31 mouse cellular contexts compared by ENCODE assay signal in genomic region chr14:8207543-8207942, GRCm38 (mm10). TPM values are rescaled to one million over a fixed set of nuclear protein-coding genes. Genes with fewer than 3 reads are reported as not detected.
DNase-seq lines count a peak whose midpoint lies in the region; ATAC-seq and TF ChIP-seq lines count a peak whose summit lies in the region.
"Had no signal": no experiment of that assay in that cellular context is flagged by ENCODE, and none has a peak within 500 bp of the region (broad histone marks: within the 10 kb centered on the region; RNA-seq: fewer than 3 reads in every experiment).

No protein-coding gene starts in this region.

- 53% methylated on average over 5 of the region's 5 CpGs for WGBS in forebrain, embryonic 12.5 days
- 57% methylated on average over 5 of the region's 5 CpGs for WGBS in forebrain, postnatal 0 days
- 47% methylated on average over 5 of the region's 5 CpGs for WGBS in hindbrain, embryonic 16.5 days
- 46% methylated on average over 5 of the region's 5 CpGs for WGBS in hindbrain, postnatal 0 days
- WGBS in neural tube, embryonic 13.5 days, result 61% methylated on average over 5 of the region's 5 CpGs
- WGBS in neural tube, embryonic 15.5 days, result 71% methylated on average over 5 of the region's 5 CpGs

- TF ChIP-seq CTCF in forebrain, postnatal 0 days (IDR thresholded peaks at IDR 0.05; ENCODE audit: low read depth), result no peak
- TF ChIP-seq CTCF in hindbrain, postnatal 0 days (IDR thresholded peaks at IDR 0.05; ENCODE audit: low read depth), result no peak

- DNase-seq in forebrain, postnatal 0 days, result no peak
- DNase-seq in hindbrain, postnatal 0 days (ENCODE audit: low spot score), result no peak
- no peak for DNase-seq in kidney, adult 9 months
- no peak for DNase-seq in urinary bladder, adult 18-20 months (ENCODE audit: low spot score in 2 of 2)
- DNase-seq: adrenal gland, adult 2 months; cerebellum, adult 11-12 months; cerebellum, postnatal 25 days; gastrocnemius, adult 2 months; heart, postnatal 14 days; kidney, postnatal 25 days; layer of hippocampus, adult 9-11 months; lung, postnatal 36 days; right cerebral cortex, adult 18-20 months; thymus, postnatal 25 days had no signal

- ATAC-seq in forebrain, embryonic 12.5 days (ENCODE audit: low FRiP score), result no peak
- ATAC-seq in forebrain, postnatal 0 days, result no peak
- no peak for ATAC-seq in hindbrain, embryonic 16.5 days
- ATAC-seq in hindbrain, postnatal 0 days, result no peak
- ATAC-seq in neural tube, embryonic 13.5 days (ENCODE audit: low read depth), result no peak
- ATAC-seq in neural tube, embryonic 15.5 days (ENCODE audit: low FRiP score), result no peak

- H3K27me3 ChIP-seq in forebrain, embryonic 12.5 days, result no peaks in the 10 kb centered on the region
- H3K27me3 ChIP-seq in forebrain, postnatal 0 days (ENCODE audit: insufficient read depth, low read length), result no peaks in the 10 kb centered on the region
- H3K27me3 ChIP-seq in hindbrain, embryonic 16.5 days (replicated peaks; ENCODE audit: control insufficient read depth, insufficient read depth, low read length), result no peaks in the 10 kb centered on the region
- no peaks in the 10 kb centered on the region for H3K27me3 ChIP-seq in hindbrain, postnatal 0 days (ENCODE audit: insufficient read depth, low read length)
- no peaks in the 10 kb centered on the region for H3K27me3 ChIP-seq in neural tube, embryonic 13.5 days
- no peaks in the 10 kb centered on the region for H3K27me3 ChIP-seq in neural tube, embryonic 15.5 days (replicated peaks)
- H3K27me3 ChIP-seq: embryonic facial prominence, embryonic 13.5 days; heart, embryonic 13.5 days; hindbrain, embryonic 15.5 days; lung, embryonic 15.5 days; neural tube, embryonic 12.5 days; stomach, embryonic 15.5 days had no signal

- H3K27ac ChIP-seq in forebrain, embryonic 12.5 days, result peak overlapping the region; percentile 56; the same call in 1 of the 2 replicates
- no peak overlapping the region for H3K27ac ChIP-seq in forebrain, postnatal 0 days (ENCODE audit: low read depth, low read length)
- peak overlapping the region; percentile 18; the same call in 1 of the 2 replicates for H3K27ac ChIP-seq in hindbrain, embryonic 16.5 days (ENCODE audit: low read depth, low read length)
- no peak overlapping the region for H3K27ac ChIP-seq in hindbrain, postnatal 0 days
- peak overlapping the region; percentile 34; the same call in 1 of the 2 replicates for H3K27ac ChIP-seq in neural tube, embryonic 13.5 days (replicated peaks)
- no peak overlapping the region for H3K27ac ChIP-seq in neural tube, embryonic 15.5 days (replicated peaks)
- H3K27ac ChIP-seq: embryonic facial prominence, embryonic 13.5 days; gastrocnemius, adult 2 months; heart, embryonic 13.5 days; hindbrain, embryonic 15.5 days; liver, embryonic 14.5 days; lung, embryonic 15.5 days; neural tube, embryonic 12.5 days; stomach, embryonic 15.5 days had no signal

- H3K4me2 ChIP-seq in forebrain, embryonic 12.5 days, result no peak overlapping the region
- no peak overlapping the region for H3K4me2 ChIP-seq in forebrain, postnatal 0 days (ENCODE audit: low read depth)
- no peak overlapping the region for H3K4me2 ChIP-seq in hindbrain, embryonic 16.5 days (ENCODE audit: low read length)
- H3K4me2 ChIP-seq in hindbrain, postnatal 0 days (ENCODE audit: low read depth, low read length), result no peak overlapping the region
- H3K4me2 ChIP-seq in neural tube, embryonic 13.5 days, result no peak overlapping the region
- no peak overlapping the region for H3K4me2 ChIP-seq in neural tube, embryonic 15.5 days
- H3K4me2 ChIP-seq: embryonic facial prominence, embryonic 13.5 days; heart, embryonic 13.5 days; hindbrain, embryonic 15.5 days; lung, embryonic 15.5 days; neural tube, embryonic 12.5 days; stomach, embryonic 15.5 days had no signal

- H3K4me1 ChIP-seq in forebrain, embryonic 12.5 days, result peaks cover 11% of the 10 kb centered on the region; the same call in 1 of the 2 replicates
- H3K4me1 ChIP-seq in forebrain, postnatal 0 days (ENCODE audit: insufficient read depth), result peaks cover 6% of the 10 kb centered on the region; the same call in 1 of the 2 replicates
- no peaks in the 10 kb centered on the region; the same call in 1 of the 2 replicates for H3K4me1 ChIP-seq in hindbrain, embryonic 16.5 days (ENCODE audit: control insufficient read depth, insufficient read depth, low read depth, low read length)
- peaks cover 6% of the 10 kb centered on the region; the same call in 1 of the 2 replicates for H3K4me1 ChIP-seq in hindbrain, postnatal 0 days (ENCODE audit: insufficient read depth, low read length)
- peaks cover 4% of the 10 kb centered on the region for H3K4me1 ChIP-seq in neural tube, embryonic 13.5 days (replicated peaks)
- 0 out of 2 replicates have a peak, but pooled peaks cover 3% of the 10 kb centered on the region for H3K4me1 ChIP-seq in neural tube, embryonic 15.5 days
- H3K4me1 ChIP-seq: hindbrain, embryonic 15.5 days; lung, embryonic 15.5 days had no signal

- no peak overlapping the region for H3K9ac ChIP-seq in forebrain, embryonic 12.5 days
- no peak overlapping the region for H3K9ac ChIP-seq in forebrain, postnatal 0 days
- no peak overlapping the region for H3K9ac ChIP-seq in hindbrain, embryonic 16.5 days (ENCODE audit: low read depth, low read length)
- no peak overlapping the region for H3K9ac ChIP-seq in hindbrain, postnatal 0 days (replicated peaks; ENCODE audit: low read length)
- H3K9ac ChIP-seq in neural tube, embryonic 13.5 days, result no peak overlapping the region
- H3K9ac ChIP-seq in neural tube, embryonic 15.5 days (replicated peaks), result no peak overlapping the region
- H3K9ac ChIP-seq: embryonic facial prominence, embryonic 13.5 days; heart, embryonic 13.5 days; hindbrain, embryonic 15.5 days; liver, embryonic 14.5 days; lung, embryonic 15.5 days; neural tube, embryonic 12.5 days; stomach, embryonic 15.5 days had no signal

- H3K36me3 ChIP-seq in forebrain, embryonic 12.5 days (replicated peaks), result no peaks in the 10 kb centered on the region
- H3K36me3 ChIP-seq in forebrain, postnatal 0 days (ENCODE audit: insufficient read depth), result no peaks in the 10 kb centered on the region
- H3K36me3 ChIP-seq in hindbrain, embryonic 16.5 days (ENCODE audit: control insufficient read depth, insufficient read depth, low read length), result no peaks in the 10 kb centered on the region
- no peaks in the 10 kb centered on the region for H3K36me3 ChIP-seq in hindbrain, postnatal 0 days (ENCODE audit: insufficient read depth, low read length)
- no peaks in the 10 kb centered on the region for H3K36me3 ChIP-seq in neural tube, embryonic 13.5 days
- no peaks in the 10 kb centered on the region for H3K36me3 ChIP-seq in neural tube, embryonic 15.5 days
- H3K36me3 ChIP-seq: embryonic facial prominence, embryonic 13.5 days; heart, embryonic 13.5 days; hindbrain, embryonic 15.5 days; lung, embryonic 15.5 days; neural tube, embryonic 12.5 days; stomach, embryonic 15.5 days had no signal

- no peak overlapping the region for H3K4me3 ChIP-seq in forebrain, embryonic 12.5 days (replicated peaks)
- no peak overlapping the region for H3K4me3 ChIP-seq in forebrain, postnatal 0 days (ENCODE audit: low read depth, low read length)
- H3K4me3 ChIP-seq in hindbrain, embryonic 16.5 days (ENCODE audit: low read length), result no peak overlapping the region
- no peak overlapping the region for H3K4me3 ChIP-seq in hindbrain, postnatal 0 days (ENCODE audit: low read length)
- H3K4me3 ChIP-seq in neural tube, embryonic 13.5 days, result no peak overlapping the region
- no peak overlapping the region for H3K4me3 ChIP-seq in neural tube, embryonic 15.5 days (replicated peaks)
- H3K4me3 ChIP-seq: embryonic facial prominence, embryonic 13.5 days; erythroblast, embryonic 14.5 days; gastrocnemius, adult 2 months; heart, embryonic 13.5 days; hindbrain, embryonic 15.5 days; lung, embryonic 15.5 days; megakaryocyte, embryonic 14.5 days; neural tube, embryonic 12.5 days; stomach, embryonic 15.5 days had no signal

- H3K9me3 ChIP-seq in forebrain, embryonic 12.5 days, result no peaks in the 10 kb centered on the region
- no peaks in the 10 kb centered on the region for H3K9me3 ChIP-seq in forebrain, postnatal 0 days (ENCODE audit: low read length)
- no peaks in the 10 kb centered on the region for H3K9me3 ChIP-seq in hindbrain, embryonic 16.5 days (ENCODE audit: control insufficient read depth, low read length)
- no peaks in the 10 kb centered on the region for H3K9me3 ChIP-seq in hindbrain, postnatal 0 days (ENCODE audit: low read length)
- no peaks in the 10 kb centered on the region for H3K9me3 ChIP-seq in neural tube, embryonic 13.5 days
- H3K9me3 ChIP-seq in neural tube, embryonic 15.5 days (replicated peaks), result no peaks in the 10 kb centered on the region
- H3K9me3 ChIP-seq: embryonic facial prominence, embryonic 13.5 days; heart, embryonic 13.5 days; hindbrain, embryonic 15.5 days; lung, embryonic 15.5 days; megakaryocyte, embryonic 14.5 days; neural tube, embryonic 12.5 days; stomach, embryonic 15.5 days had no signal

RNA-seq across cellular contexts. Expression of gene Kctd6, which starts 6.4 kb away (rescaled TPM):
- polyA plus RNA-seq in forebrain, embryonic 12.5 days (2016; fragmentation: Nextera tagmentation; extraction: Ambion mirVana), result 6.7 and 14.8 TPM in 2 replicates
- 19.3 and 27.0 TPM in 2 replicates for total RNA-seq in forebrain, postnatal 0 days (2014; rRNA removed)
- 37.0 and 42.0 TPM in 2 replicates for polyA plus RNA-seq in forebrain, postnatal 0 days (2015; fragmentation: Nextera tagmentation; extraction: Ambion mirVana)
- 5.4 and 5.7 TPM in 2 replicates for polyA plus RNA-seq in hindbrain, embryonic 16.5 days (2015; fragmentation: Nextera tagmentation; extraction: Ambion mirVana)
- 15.2 and 21.1 TPM in 2 replicates for total RNA-seq in hindbrain, postnatal 0 days (2014; rRNA removed)
- 41.8 and 42.2 TPM in 2 replicates for polyA plus RNA-seq in hindbrain, postnatal 0 days (2015; fragmentation: Nextera tagmentation; extraction: Ambion mirVana)
- 14.5 and 18.7 TPM in 2 replicates for polyA plus RNA-seq in neural tube, embryonic 13.5 days (2015; fragmentation: Nextera tagmentation; extraction: Ambion mirVana)
- 15.1 and 22.5 TPM in 2 replicates for polyA plus RNA-seq in neural tube, embryonic 15.5 days (2015; fragmentation: Nextera tagmentation; extraction: Ambion mirVana)

RNA-seq across cellular contexts. Expression of gene Pdhb, which starts 34.7 kb away (rescaled TPM):
- polyA plus RNA-seq in forebrain, embryonic 12.5 days (2016; fragmentation: Nextera tagmentation; extraction: Ambion mirVana), result 199 and 211 TPM in 2 replicates
- total RNA-seq in forebrain, postnatal 0 days (2014; rRNA removed), result 151 and 183 TPM in 2 replicates
- 249 and 263 TPM in 2 replicates for polyA plus RNA-seq in forebrain, postnatal 0 days (2015; fragmentation: Nextera tagmentation; extraction: Ambion mirVana)
- 274 and 298 TPM in 2 replicates for polyA plus RNA-seq in hindbrain, embryonic 16.5 days (2015; fragmentation: Nextera tagmentation; extraction: Ambion mirVana)
- 123 and 135 TPM in 2 replicates for total RNA-seq in hindbrain, postnatal 0 days (2014; rRNA removed)
- polyA plus RNA-seq in hindbrain, postnatal 0 days (2015; fragmentation: Nextera tagmentation; extraction: Ambion mirVana), result 292 and 295 TPM in 2 replicates
- 259 and 285 TPM in 2 replicates for polyA plus RNA-seq in neural tube, embryonic 13.5 days (2015; fragmentation: Nextera tagmentation; extraction: Ambion mirVana)
- polyA plus RNA-seq in neural tube, embryonic 15.5 days (2015; fragmentation: Nextera tagmentation; extraction: Ambion mirVana), result 296 and 297 TPM in 2 replicates

RNA-seq across cellular contexts. Expression of gene Acox2, which starts 51.6 kb away (rescaled TPM):
- polyA plus RNA-seq in forebrain, embryonic 12.5 days (2016; fragmentation: Nextera tagmentation; extraction: Ambion mirVana), result 0.21 TPM in 1 of 2 replicates, not detected in the other
- total RNA-seq in forebrain, postnatal 0 days (2014; rRNA removed), result 0.14 TPM in 1 of 2 replicates, not detected in the other
- 0.31 and 0.59 TPM in 2 replicates for polyA plus RNA-seq in forebrain, postnatal 0 days (2015; fragmentation: Nextera tagmentation; extraction: Ambion mirVana)
- polyA plus RNA-seq in hindbrain, embryonic 16.5 days (2015; fragmentation: Nextera tagmentation; extraction: Ambion mirVana), result 0.09 and 0.23 TPM in 2 replicates
- 0.50 TPM in 1 of 2 replicates, not detected in the other for total RNA-seq in hindbrain, postnatal 0 days (2014; rRNA removed)
- 0.30 and 0.41 TPM in 2 replicates for polyA plus RNA-seq in hindbrain, postnatal 0 days (2015; fragmentation: Nextera tagmentation; extraction: Ambion mirVana)
- 0.36 TPM in 1 of 2 replicates, not detected in the other for polyA plus RNA-seq in neural tube, embryonic 13.5 days (2015; fragmentation: Nextera tagmentation; extraction: Ambion mirVana)
- 0.22 TPM in 1 of 2 replicates, not detected in the other for polyA plus RNA-seq in neural tube, embryonic 15.5 days (2015; fragmentation: Nextera tagmentation; extraction: Ambion mirVana)
- total RNA-seq: left cerebral cortex, adult 18-20 months; left cerebral cortex, postnatal 25 days; MEL had no signal
- polyA plus RNA-seq: embryonic facial prominence, embryonic 13.5 days; erythroblast, embryonic 14.5 days; kidney, embryonic 14.5 days; neural tube, embryonic 12.5 days had no signal

Comparison
In these comparisons a context has a peak if more than half of its experiments do, and no peak if none do; other contexts are left out.
1. H3K27ac ChIP-seq: peak in forebrain, embryonic 12.5 days (single experiment), hindbrain, embryonic 16.5 days (single experiment) and neural tube, embryonic 13.5 days (single experiment); none in forebrain, postnatal 0 days (single experiment), hindbrain, postnatal 0 days (single experiment) and neural tube, embryonic 15.5 days (single experiment).